Mouse (Mus musculus) gonadal fat pad, adult 2 months (tissue): Measurements from ENCODE around the gene Ckap5. TPM values are rescaled to one million over a fixed set of nuclear protein-coding genes. Genes with fewer than 3 reads are reported as not detected.
"Not testable (repeated sequence)": the region's sequence is repeated elsewhere in the genome, so short reads cannot be mapped to it uniquely, and the experiment has no call there.

Experiments used
- DNase-seq: peaks from one replicate; pipeline ENCODE4 v3.0.0-alpha.2; 2012; ENCODE audit warnings: low read depth
- polyA plus RNA-seq: library from polyadenylated mRNA; depleted of rRNA; stranded (reverse); fragments of >200 nt; gene quantifications from 2 replicates; pipeline ENCODE4 v1.2.3, GENCODE M21; 2012; rRNA removed

Ckap5 gene
- 9.7 and 9.8 TPM in 2 replicates for polyA plus RNA-seq

DNA sequence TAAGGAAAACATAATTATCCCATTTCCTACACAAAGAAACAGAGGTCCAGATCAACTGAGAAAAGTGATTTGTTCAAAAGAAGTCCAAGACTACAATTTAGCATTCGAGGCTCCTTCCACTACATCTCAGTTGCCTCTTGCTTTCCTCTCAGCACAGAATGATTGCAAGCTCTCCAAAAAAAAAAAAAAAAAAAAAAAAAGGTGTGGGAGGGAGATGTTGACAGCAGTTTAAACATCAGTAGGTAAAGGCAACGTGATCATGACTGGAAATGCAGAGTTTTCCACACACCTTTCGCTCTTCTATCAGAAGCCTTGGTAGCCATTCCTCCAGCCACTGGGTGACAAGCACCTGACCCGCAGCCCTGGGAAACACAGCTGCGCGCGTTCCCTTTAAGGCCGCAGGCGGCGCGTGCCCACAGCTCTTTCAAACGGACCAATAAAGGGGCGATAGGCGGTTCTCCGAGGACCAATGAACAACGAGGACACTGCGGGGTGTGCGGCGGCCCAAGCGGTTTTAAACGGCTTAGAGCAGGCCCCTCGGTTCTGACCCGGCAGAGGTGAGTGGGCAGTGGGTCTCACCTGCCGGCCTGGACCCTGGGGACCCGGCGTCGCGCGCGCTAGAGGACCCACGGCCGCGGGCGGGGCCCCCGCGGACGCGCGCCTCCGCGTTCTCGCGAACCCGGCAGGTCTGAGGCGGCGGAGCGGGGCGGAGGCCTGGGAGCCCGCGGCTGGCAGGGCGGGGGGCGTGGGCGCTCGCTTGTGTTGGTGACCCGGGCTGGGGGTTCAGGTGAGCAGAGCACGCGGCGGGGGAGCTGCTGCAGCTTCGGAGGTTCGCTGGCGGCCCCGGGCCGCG lies at the start of gene Ckap5:
TSS of gene Ckap5 (plus strand) at position 469 of the 853 bp plus-strand sequence.
- peak; percentile 65 for DNase-seq

DNA sequence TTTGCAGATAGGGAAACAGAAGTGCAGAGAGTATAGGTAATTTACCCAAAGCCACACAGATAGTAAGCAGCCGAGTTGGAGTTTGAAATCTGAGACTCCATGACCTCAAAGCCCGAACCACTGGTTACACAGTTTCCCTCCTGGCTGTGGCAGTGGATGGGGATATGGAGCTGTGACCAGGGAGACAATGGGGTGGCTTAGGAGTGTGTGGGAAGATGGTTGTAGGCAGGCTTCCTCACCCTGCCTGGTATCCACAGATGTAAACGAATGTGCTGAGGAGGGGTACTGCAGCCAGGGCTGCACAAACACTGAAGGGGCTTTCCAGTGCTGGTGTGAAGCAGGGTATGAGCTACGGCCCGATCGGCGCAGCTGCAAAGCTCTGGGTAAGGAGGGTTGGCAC lies 49.7 kb upstream of the Ckap5 start:
- DNase-seq: no peak

GRCm38 (mm10) chr2:91480399-91480801 lies 46.2 kb upstream of the Ckap5 start:
- DNase-seq: no peak

DNA sequence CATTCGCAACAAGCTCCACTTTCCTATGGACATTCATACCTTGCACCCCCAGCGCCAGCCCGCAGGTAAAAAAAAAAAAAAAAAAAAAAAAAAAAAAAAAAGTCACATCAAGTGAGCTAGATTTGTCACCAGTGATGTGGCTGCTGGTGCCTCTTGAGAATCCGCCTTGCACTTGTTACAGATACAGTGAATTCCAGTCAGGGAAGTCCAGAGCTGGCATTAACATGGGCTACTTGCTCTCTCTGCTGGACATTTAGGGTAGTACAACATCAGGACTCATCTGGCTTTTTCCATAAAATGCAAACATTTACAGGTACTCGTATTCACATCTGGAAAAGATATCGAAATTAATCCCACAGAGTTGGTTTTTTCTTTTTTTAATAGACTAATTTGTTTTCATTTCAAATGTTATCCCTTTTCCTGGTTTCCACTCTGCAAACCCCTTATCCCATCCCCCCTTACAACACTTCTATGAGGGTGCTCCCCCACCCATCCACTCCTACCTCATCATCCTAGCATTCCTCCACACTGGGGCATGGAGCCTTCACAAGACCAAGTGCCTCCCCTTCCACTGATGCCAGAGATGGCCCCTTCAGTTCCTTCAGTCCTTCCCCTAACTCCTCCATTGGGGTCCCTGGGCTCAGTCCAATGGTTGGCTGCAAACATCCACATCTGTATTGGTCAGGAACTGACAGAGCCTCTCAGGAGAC lies 45.6 kb upstream of the Ckap5 start:
- no peak for DNase-seq

GRCm38 (mm10) chr2:91484698-91485097 lies 41.9 kb upstream of the Ckap5 start:
- no peak for DNase-seq

DNA sequence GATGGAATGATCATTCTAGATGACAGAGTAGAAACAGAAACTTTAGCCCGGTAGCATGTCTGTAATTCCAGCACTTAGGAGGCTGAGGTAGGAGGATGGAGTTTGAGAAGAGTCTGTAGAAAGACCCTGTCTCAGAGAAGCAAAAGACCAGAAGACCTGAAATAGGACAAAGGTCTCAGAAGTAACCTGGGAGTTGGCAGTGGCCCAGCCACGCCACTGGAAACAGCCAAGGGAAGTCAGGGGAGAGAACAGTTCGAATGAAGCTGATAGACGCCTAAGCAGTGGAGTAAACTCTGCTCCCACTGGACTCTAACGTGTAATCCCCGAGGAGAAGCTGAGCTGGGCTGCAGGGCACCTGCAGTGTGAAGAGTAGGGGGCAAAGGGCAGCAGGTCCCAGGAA lies 41.3 kb upstream of the Ckap5 start:
- DNase-seq: no peak

DNA sequence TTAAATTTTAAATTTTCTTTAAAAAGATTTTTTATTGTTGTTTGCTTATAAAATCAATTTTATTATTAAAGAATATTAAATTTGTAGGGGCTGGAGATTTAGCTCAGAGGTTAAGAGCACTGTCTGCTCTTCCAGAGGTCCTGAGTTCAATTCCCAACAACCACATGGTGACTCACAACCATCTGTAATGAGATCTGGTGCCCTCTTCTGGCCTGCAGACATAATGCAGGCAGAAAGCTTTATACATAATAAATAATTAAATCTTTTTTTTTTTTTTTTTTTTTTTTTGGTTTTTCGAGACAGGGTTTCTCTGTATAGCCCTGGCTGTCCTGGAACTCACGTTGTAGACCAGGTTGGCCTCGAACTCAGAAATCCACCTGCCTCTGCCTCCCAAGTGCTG lies 39.3 kb upstream of the Ckap5 start:
- DNase-seq: not testable (repeated sequence)

DNA sequence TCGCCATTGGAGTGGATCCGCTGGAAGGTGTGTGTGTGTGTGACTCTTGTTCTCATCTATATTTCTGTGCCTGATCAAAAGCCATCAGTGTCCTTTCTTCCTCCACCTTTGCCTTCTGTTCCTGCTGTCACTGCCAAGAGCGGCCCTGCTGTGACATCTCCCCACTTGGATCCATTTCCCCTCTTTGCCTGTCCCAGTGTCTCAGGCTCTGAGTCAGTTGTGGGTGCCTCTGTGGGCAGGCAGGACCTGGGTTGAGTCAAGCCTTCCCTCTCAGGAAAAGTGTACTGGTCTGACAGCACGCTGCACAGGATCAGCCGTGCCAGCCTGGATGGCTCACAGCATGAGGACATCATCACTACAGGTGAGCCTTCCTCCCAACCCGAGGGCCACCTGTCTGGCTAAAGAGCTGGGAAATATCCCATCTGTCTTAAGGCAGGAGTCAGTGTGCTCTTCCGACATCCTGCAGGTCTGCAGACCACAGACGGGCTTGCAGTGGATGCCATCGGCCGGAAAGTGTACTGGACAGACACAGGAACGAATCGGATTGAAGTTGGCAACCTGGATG lies 34.4 kb upstream of the Ckap5 start:
- DNase-seq: no peak

GRCm38 (mm10) chr2:91493981-91494380 lies 32.6 kb upstream of the Ckap5 start:
- no peak for DNase-seq

- no peak for DNase-seq
Measured at GRCm38 (mm10) chr2:91498093-91498719, 28.4 kb upstream of the Ckap5 start.

DNA sequence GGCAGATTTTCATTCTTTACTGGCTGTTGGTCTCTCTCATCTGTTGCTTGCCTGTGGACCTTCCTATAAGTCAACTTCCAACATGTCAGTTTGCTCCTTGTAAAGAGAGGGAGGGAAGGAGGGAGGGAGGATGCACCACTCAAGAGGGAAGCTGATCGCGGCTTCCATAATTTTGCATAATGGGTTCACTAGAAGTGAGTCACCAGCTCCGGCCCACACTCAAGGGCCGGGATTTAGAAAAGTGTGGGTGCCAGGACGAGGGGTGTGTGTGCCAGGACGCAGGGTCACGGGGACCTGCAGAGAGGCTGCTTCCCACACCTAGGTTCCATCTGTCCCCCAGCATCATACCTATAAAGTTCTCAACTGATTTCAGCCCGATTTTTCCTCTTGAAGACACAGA lies 18.5 kb upstream of the Ckap5 start:
- DNase-seq: no peak

GRCm38 (mm10) chr2:91517186-91517585 lies 9.4 kb upstream of the Ckap5 start:
- DNase-seq: no peak

GRCm38 (mm10) chr2:91527147-91527486 lies 555 bp downstream of the Ckap5 start:
- DNase-seq: no peak

DNA sequence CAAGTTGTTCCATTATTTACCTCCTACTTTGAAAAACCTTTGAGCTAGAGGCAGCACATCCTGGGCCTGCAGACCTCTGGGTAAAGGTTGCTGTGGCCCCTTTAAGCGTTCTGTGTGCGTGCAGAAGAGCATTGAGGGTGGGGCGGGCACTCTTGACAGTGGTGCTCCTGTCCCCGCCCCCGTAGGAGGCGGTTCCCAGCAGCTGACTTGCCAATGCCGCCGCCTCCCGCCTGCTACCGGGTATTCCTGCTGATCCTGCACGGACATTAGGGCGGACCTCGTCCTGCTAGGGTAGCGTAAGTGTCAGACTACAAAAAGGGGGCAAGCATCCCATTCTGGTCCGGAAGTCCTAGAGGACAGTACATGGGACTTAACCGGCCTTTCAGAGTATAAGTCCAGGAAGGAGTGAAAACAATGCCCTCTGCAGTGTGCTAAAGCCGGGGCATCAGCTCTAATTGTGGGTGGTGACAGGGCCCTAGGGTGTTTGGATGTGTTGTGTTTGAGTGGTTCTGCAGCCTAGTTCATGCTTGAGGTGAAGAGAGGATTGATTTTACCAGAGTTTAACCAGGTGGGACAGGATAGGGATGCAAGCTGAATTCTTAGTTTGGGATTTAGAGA lies 11.1 kb downstream of the Ckap5 start:
- DNase-seq: peak; percentile 37

DNA sequence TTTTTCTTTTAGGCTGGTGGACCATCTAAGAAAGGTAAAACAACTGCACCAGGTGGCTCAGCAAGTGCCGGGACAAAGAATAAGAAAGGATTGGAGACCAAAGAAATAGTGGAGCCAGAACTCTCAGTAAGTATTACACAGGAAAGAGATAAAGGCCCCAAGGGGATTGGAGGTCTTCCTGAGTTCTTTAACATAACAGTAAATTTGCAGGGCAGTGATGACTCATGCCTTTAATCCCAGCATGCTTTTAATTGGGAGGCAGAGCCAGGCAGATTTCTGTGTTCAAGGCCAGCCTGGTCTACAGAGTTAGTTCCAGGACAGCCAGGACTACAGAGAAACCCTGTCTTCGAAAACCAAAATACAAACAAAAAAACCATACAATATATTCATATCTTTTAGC lies 41.6 kb downstream of the Ckap5 start:
- DNase-seq: no peak

- no peak for DNase-seq
Measured at GRCm38 (mm10) chr2:91580894-91581293, 54.3 kb downstream of the Ckap5 start.

DNA sequence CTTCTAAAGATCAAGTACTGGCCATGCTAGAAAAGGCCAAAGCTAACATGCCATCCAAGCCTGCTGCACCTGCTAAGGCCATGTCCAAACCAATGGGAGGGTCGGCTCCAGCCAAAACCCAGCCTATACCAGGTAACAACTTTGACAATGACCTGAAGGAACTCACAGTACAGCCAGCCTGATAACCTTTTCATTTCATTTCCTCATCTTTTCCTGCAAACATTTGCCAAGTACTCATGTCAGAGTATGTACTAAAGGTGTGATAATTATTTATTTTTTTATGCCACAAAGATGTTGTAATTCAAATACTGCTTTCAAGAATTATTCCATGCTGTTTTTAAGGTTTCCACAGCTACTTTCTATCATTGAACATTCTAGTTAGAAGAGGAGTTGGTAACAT lies 59.7 kb downstream of the Ckap5 start:
- DNase-seq: no peak

DNA sequence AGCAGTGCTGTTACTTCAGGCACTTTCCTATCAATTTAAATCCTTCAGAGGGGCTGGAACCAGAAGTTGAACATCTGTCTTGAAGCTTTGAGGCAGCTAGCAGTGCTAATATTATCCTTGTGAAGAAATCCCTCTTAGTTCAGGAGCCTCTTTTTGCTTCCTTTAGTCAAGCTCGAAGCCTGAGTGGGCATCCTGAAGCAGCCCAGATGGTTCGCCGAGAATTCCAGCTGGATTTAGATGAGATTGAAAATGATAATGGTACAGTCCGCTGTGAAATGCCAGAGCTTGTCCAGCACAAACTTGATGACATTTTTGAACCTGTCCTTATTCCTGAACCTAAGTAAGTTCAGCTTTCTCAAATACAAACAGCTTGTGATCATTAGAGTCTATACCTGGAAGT lies 73.9 kb downstream of the Ckap5 start:
- DNase-seq: no peak

DNA sequence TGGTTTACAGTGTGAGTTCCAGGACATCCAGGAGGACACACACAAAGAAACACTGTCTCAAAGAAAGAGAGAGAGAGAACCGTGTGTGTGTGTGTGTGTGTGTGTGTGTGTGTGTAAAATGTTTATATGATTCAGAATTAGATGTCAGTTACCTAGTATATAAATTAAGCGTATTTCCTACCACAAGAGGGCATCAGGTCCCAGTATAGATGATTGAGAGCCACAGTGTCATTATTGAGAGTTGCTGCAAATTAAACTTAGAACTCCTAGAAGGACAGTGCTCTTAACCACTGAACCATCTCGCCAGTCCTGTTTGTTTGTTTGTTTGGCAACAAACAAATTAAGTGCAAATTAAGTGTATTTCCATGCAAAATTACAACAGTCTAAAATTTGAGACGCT lies 75.8 kb downstream of the Ckap5 start:
- DNase-seq: no peak

DNA sequence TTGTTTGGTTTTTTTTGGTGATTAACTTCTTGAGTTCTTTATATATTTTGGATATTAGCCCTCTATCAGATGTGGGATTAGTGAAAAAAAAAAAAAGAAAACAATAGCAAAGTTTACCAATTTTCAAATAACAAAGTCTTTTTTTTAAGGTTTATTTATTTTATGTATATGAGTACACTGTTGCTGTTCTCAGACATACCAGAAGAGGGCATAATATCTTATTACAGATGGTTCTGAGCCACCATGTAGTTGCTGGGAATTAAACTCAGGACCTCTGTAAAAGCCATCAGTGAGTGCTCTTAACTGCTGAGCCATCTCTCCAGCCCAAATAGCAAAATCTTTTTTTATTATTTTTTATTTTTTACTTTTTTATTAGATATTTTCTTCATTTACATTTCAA lies 82.8 kb downstream of the Ckap5 start:
- not testable (repeated sequence) for DNase-seq

- DNase-seq: no peak
Measured at GRCm38 (mm10) chr2:91622356-91622755, 95.8 kb downstream of the Ckap5 start.

DNA sequence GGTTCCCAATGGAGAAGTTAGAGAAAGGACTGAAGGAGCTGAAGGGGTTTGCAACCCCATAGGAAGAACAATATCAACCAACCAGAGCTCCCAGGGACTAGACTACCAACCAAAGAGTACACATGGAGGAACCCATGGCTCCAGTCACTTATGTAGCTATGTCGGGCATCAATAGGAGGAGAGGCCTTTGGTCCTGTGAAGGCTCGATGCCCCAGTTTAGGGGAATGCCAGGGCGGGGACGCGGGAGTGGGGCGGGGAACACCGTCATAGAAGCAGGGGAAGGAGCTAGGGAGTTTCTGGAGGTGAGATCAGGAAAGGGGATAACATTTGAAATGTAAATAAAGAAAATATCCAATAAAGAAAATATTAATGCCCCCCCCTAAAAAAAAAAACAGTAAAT lies 96.8 kb downstream of the Ckap5 start:
- not testable (repeated sequence) for DNase-seq
